Mouse (Mus musculus): ENCODE measurements around the gene Ppih. TPM values are rescaled to one million over a fixed set of nuclear protein-coding genes. Genes with fewer than 3 reads are reported as not detected.
"Not testable (repeated sequence)": the region's sequence is repeated elsewhere in the genome, so short reads cannot be mapped to it uniquely, and the experiment has no call there.

The Ppih gene
- polyA plus RNA-seq, 1 experiment: 26.6 TPM

DNA sequence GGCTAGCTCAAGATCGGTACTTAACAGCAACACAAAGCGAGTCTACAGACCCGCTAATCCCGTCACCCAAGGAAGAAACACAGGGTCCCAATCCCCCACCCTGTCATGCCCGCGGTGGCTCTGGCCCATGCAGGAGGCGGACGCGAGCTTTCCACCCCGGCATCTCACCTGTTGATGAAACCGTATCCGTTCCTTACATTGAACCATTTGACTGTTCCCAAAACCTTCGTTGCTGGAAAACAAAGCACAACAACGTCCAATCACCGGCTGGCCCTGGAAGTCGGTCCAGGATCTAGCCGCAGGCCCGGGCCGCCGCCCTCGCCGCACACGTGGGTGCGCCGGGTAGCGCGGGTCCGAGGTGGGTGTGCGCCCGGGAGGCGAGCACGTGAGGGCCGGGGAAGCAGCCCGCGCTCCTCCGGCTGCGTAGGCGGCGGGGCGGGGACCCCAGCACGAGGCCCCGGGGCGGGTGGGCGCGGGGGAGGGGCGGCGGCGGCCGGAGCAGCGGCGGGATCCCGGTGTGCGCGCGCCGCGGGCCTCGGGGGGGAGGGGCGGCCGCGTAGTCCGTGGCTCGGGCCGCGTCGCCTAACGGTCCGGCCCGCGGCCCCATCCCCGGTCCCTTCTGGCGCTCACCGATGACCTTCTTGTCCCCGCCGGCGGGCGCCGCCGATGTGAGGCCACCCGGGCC is 26.6 kb downstream of the Ppih start:
- peaks cover 5% of the 10 kb centered on the region for H3K4me1 ChIP-seq (replicated peaks; ENCODE audit: control insufficient read depth, insufficient read depth, low read length)

GRCm38 (mm10) chr4:119292771-119293573 is 27.4 kb downstream of the Ppih start:
- under 1% methylated on average over 24 of the region's 24 CpGs for WGBS
- no peaks in the 10 kb centered on the region for H3K27me3 ChIP-seq (ENCODE audit: control insufficient read depth, insufficient read depth, low read length)
- H3K4me3 ChIP-seq (ENCODE audit: control insufficient read depth, insufficient read depth, low read length): peak overlapping the region; percentile 91
- H3K27ac ChIP-seq (ENCODE audit: control insufficient read depth, insufficient read depth, low read length): peak overlapping the region; percentile 26; the same call in 1 of the 2 replicates
- H3K36me3 ChIP-seq (ENCODE audit: control insufficient read depth, insufficient read depth, low read length): peaks cover 3% of the 10 kb centered on the region
- peak; percentile 40 for DNase-seq
- H3K4me1 ChIP-seq (replicated peaks; ENCODE audit: control insufficient read depth, insufficient read depth, low read length): peaks cover 5% of the 10 kb centered on the region
- TF ChIP-seq POLR2A (IDR thresholded peaks at IDR 0.05; ENCODE audit: control insufficient read depth, extremely low read depth, insufficient read depth, low read length, poor library complexity) (no peak), CTCF (IDR thresholded peaks at IDR 0.05; ENCODE audit: borderline replicate concordance, control insufficient read depth, extremely low read depth, insufficient read depth, low read length, poor library complexity) (no peak)

More for the DNA sequence above, 26.6 kb downstream of the Ppih start:
- Histone ChIP-seq H3K27ac (ENCODE audit: control insufficient read depth, insufficient read depth, low read length) (no peak overlapping the region), H3K4me3 (ENCODE audit: control insufficient read depth, insufficient read depth, low read length) (peak overlapping the region; percentile 91), H3K36me3 (ENCODE audit: control insufficient read depth, insufficient read depth, low read length) (peaks cover 3% of the 10 kb centered on the region; the same call in 1 of the 2 replicates), H3K27me3 (ENCODE audit: control insufficient read depth, insufficient read depth, low read length) (no peaks in the 10 kb centered on the region)
- under 1% methylated on average over 60 of the region's 80 CpGs for WGBS
- DNase-seq: peak; percentile 36
- TF ChIP-seq CTCF (IDR thresholded peaks at IDR 0.05; ENCODE audit: borderline replicate concordance, control insufficient read depth, extremely low read depth, insufficient read depth, low read length, poor library complexity) (peak; percentile 31; the same call in 1 of the 2 replicates), POLR2A (IDR thresholded peaks at IDR 0.05; ENCODE audit: control insufficient read depth, extremely low read depth, insufficient read depth, low read length, poor library complexity) (no peak)

DNA sequence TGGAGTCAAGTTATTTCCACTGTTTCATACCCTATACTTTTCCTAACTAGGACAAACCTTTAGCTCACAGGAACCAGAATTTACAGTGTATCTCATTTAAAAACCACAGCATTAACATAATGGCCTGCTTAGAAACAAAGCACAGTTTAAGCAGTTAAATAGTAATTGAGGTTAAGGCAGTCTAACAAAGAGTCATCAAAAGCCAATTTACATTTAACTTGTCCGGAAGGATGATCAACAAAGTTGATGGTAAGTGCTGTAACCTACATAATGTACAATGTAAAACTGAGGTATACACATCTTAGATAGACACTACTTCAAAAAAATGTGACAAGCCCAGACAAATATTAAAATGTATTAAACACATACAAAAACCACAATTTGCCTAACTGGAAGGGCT is 28.4 kb downstream of the Ppih start:
- Histone ChIP-seq H3K27me3 (ENCODE audit: control insufficient read depth, insufficient read depth, low read length) (no peaks in the 10 kb centered on the region), H3K4me3 (ENCODE audit: control insufficient read depth, insufficient read depth, low read length) (no peak overlapping the region), H3K27ac (ENCODE audit: control insufficient read depth, insufficient read depth, low read length) (no peak overlapping the region), H3K36me3 (ENCODE audit: control insufficient read depth, insufficient read depth, low read length) (peaks cover 3% of the 10 kb centered on the region), H3K4me1 (replicated peaks; ENCODE audit: control insufficient read depth, insufficient read depth, low read length) (peaks cover 5% of the 10 kb centered on the region)
- DNase-seq: no peak
- no peak for TF ChIP-seq CTCF (IDR thresholded peaks at IDR 0.05; ENCODE audit: borderline replicate concordance, control insufficient read depth, extremely low read depth, insufficient read depth, low read length, poor library complexity)
- TF ChIP-seq POLR2A (IDR thresholded peaks at IDR 0.05; ENCODE audit: control insufficient read depth, extremely low read depth, insufficient read depth, low read length, poor library complexity): no peak
- WGBS: 94% methylated on average over 1 of the region's 1 CpGs

- TF ChIP-seq POLR2A (IDR thresholded peaks at IDR 0.05; ENCODE audit: control insufficient read depth, extremely low read depth, insufficient read depth, low read length, poor library complexity) (no peak), CTCF (IDR thresholded peaks at IDR 0.05; ENCODE audit: borderline replicate concordance, control insufficient read depth, extremely low read depth, insufficient read depth, low read length, poor library complexity) (no peak)
- Histone ChIP-seq H3K4me1 (replicated peaks; ENCODE audit: control insufficient read depth, insufficient read depth, low read length) (no peaks in the 10 kb centered on the region), H3K36me3 (ENCODE audit: control insufficient read depth, insufficient read depth, low read length) (peaks cover 45% of the 10 kb centered on the region), H3K4me3 (ENCODE audit: control insufficient read depth, insufficient read depth, low read length) (no peak overlapping the region), H3K27me3 (ENCODE audit: control insufficient read depth, insufficient read depth, low read length) (no peaks in the 10 kb centered on the region), H3K27ac (ENCODE audit: control insufficient read depth, insufficient read depth, low read length) (no peak overlapping the region)
- no peak for DNase-seq
- WGBS: 74% methylated on average over 2 of the region's 2 CpGs
Measured at GRCm38 (mm10) chr4:119285336-119285735, 35.0 kb downstream of the Ppih start.

DNA sequence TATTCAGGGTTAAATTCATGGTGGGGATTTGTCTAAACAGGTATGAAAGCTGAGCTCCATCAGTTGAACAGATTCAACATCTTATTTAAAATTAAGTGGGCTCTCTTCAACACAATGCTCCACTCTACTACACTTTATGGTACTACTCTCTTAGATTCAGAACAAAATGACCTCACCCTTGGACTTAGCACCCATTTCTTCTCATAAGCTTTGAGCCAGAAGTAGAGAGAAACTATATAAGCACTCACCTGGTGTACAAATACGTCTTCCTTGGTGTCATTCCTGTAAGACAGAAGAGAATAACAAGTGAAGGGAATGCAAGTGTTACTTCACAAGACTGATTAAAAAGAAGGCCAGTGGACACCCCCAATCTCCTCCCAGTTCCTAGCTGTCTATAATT is 35.5 kb downstream of the Ppih start:
- H3K27ac ChIP-seq (ENCODE audit: control insufficient read depth, insufficient read depth, low read length): no peak overlapping the region
- WGBS: 93% methylated on average over 1 of the region's 1 CpGs

GRCm38 (mm10) chr4:119278784-119279183 is 41.6 kb downstream of the Ppih start:
- not testable (repeated sequence) for H3K4me1 ChIP-seq (replicated peaks; ENCODE audit: control insufficient read depth, insufficient read depth, low read length); H3K27me3 ChIP-seq (ENCODE audit: control insufficient read depth, insufficient read depth, low read length); H3K27ac ChIP-seq (ENCODE audit: control insufficient read depth, insufficient read depth, low read length); H3K4me3 ChIP-seq (ENCODE audit: control insufficient read depth, insufficient read depth, low read length); DNase-seq
- 97% methylated on average over 15 of the region's 15 CpGs for WGBS
- peaks cover 87% of the 10 kb centered on the region for H3K36me3 ChIP-seq (ENCODE audit: control insufficient read depth, insufficient read depth, low read length)

More for the DNA sequence above, 35.5 kb downstream of the Ppih start:
- H3K36me3 ChIP-seq (ENCODE audit: control insufficient read depth, insufficient read depth, low read length): peaks cover 50% of the 10 kb centered on the region
- H3K4me1 ChIP-seq (replicated peaks; ENCODE audit: control insufficient read depth, insufficient read depth, low read length): no peaks in the 10 kb centered on the region
- TF ChIP-seq CTCF (IDR thresholded peaks at IDR 0.05; ENCODE audit: borderline replicate concordance, control insufficient read depth, extremely low read depth, insufficient read depth, low read length, poor library complexity): no peak
- no peak for TF ChIP-seq POLR2A (IDR thresholded peaks at IDR 0.05; ENCODE audit: control insufficient read depth, extremely low read depth, insufficient read depth, low read length, poor library complexity)
- no peak for DNase-seq
- H3K4me3 ChIP-seq (ENCODE audit: control insufficient read depth, insufficient read depth, low read length): no peak overlapping the region
- no peaks in the 10 kb centered on the region for H3K27me3 ChIP-seq (ENCODE audit: control insufficient read depth, insufficient read depth, low read length)
